Mouse (Mus musculus): ENCODE results near the gene Eif3i.

Gene Eif3i

DNA sequence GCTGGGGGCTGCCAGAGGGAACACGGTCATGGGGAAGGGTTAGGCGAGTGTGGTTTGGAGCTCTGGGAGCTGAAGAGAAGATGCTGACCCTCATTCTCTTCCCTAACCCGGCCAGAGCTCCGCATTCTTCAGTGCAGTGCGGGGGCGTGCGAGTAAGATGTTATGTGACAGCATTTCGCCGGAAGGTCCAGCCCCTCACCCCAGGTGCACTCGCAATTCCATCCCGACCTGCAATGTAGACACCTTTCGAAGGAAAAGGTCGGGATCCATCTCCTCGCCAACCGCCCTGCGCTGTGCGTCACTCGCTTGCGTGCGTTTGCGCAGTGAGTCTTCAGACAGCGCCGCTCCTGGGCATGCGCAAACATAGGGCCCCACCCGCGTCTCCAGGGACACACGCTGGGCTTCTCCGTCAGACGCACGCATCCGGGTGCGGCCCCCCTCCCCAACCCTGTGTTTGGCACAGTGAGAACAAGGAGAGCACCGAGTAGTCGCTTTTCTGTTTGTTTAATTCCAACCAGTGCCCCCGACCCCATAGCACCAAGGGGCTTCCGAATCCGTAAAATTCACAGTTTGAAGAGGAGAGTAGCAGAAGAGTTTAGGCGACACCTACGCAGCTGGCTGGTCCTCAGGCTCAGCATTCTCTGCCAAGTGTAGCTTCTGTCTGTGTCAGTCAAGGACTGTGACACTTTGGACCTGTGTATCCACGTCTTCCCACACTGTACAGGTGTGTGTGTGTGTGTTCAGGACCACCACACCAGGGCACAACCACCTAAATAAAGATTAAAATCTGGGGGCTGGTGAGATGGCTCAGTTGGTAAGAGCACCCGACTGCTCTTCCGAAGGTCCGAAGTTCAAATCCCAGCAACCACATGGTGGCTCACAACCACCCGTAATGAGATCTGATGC lies 18.6 kb upstream of the Eif3i start, which contains the start of gene Iqcc:
Iqcc (minus strand) TSS at position 314 of the 906 bp plus-strand sequence.
- peak; percentile 79 for DNase-seq (ENCODE audit: low read depth, low spot score)

DNA sequence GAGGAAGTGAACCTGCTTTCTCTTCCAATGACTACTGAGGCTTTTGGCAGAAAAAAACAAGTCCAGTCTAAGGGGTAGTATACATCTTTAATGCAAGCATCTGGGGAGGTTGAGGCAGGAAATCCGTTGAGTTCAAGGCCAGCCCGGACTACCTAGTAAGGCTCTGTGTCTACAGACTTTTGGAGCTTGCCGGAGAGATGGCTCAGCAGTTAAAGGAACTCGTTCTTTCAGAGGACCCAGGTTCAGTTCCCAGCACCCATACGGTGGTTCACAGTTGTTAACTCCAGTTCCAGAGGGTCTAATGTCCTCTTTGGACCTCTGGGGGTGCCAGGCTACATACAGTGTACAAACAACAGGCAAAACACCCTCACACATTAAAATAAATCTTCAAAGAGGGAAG lies 17.6 kb upstream of the Eif3i start:
- DNase-seq (ENCODE audit: low read depth, low spot score): no peak

DNA sequence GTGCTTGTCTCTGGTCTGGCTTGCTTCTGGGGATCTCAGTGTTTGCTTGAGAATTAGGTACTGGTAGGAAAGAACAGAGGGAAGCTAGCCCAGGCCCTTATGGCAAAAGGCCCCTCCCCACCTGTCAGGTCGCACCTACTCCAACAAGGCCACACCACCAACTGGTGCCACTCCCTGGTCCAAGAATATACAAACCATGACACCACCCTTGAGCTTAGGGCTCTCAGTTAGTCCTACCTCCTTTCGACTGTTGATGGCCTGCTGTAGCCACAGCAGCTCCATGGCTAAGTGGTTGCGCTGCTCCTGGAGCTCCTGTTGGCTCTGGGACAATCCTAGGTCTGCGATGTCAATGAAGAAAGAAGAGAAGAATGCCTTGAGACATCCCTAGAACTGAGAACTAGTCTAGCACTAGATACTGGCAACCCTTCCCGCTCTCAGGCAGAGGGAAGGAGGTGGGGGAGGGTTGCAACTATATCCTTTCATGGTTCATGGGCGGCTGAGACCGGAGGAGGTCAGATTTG lies 16.7 kb upstream of the Eif3i start:
- no peak for DNase-seq (ENCODE audit: low read depth, low spot score)

DNA sequence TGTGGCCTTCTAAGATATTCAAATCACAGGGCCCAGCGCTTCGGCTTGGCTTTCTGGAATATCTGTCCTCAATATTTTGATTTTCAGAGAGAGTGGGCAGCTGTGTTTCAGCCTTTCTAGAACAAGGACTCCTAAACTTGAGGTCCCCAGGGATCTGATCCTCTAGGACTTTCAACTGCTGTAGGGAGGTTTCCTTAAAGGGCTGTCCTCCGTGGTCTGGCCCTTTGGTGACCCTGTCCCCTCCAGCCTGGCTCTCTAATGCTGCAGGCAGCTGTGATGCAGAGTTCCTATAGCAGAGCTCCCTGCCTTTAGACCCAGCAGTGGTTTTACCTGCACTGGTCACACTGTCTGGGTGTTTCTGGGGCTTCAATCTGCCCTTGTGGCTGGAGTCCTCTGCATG lies 16.2 kb upstream of the Eif3i start:
- no peak for DNase-seq (ENCODE audit: low read depth, low spot score)

DNA sequence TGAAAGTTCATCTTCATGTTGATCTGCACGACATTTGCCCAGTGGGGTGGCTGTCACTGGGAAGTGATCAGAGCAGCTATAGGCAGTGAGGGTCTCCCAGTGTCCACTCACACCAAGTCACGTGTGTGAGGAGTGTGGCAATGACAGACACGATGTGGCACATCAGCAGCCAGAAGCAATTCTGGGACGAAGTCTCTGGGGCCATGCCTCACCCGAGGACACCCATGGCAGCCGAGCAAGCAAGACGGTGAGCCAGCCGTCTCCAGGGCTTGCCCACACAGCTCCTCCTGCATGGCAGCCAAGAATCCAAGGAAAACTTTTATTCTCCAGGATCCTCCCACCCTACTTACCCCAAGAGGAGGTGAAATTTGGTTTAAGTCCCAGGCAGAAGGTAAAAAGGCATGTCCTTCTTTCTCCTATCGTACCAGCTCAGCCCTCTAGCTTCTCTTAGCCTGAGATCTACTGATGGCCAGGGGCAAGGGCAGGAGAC lies 15.4 kb upstream of the Eif3i start:
- no peak for DNase-seq (ENCODE audit: low read depth, low spot score)

DNA sequence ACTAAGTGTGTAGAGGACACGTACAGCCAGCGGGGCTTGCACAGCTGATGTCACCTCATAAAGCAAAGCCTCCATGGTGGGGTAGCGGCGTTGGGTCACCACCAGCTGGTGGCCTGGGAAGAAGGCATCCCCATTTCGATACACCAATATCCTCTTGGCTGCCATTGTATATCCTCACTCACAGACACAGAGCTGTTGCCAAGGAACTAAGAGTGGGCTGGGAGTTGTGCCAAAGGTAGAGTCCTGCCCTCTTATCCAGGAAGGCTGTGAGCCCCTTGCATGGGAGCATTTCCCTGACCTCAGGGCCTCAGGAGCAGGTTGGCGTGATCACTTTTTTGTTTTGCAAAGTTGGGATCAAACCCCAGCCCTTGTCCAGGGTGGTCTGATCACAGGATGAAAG lies 13.6 kb upstream of the Eif3i start, which contains the start of gene Dcdc2b:
Dcdc2b (minus strand) TSS at position 165 of the 400 bp plus-strand sequence.
- no peak for DNase-seq (ENCODE audit: low read depth, low spot score)

DNA sequence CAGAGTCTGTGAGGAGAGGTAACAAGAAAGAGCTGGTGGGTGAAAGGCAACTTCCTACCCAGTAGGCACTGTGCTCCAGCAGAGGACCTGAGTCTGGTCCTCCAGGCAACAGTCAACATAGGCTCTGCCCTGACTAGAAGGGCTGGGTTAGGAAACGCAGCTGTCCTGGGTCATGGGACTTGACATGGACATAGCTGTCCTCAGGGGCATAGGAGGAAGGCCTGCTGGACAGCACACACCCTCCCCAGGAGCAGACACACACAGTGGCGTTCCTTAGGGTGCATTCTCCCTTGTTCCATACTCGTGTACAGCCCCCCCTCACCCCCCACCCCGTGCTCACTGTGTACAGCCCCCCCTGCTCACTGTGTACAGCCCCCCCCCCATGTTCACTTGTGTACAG lies 10.0 kb upstream of the Eif3i start:
- no peak for DNase-seq (ENCODE audit: low read depth, low spot score)

DNA sequence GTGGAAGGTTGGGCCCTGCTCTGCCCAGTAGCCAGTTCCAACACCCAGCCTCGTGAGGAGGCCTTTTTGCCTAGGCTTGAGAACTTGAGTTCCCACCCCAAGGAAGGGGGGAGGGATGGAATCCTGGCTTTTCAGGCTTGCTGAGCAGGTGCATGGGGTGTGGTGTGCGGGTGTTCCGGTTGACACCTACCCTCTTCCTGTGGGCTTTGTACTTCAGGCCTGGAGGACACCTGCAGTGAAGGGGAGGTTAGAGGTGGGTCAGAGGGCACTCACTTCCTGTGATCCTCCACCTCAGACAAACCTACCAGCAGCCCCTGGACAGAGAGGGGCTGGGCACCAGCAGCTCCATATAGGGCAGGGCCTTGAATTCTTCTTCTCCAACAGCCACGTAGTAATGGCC lies 9.6 kb upstream of the Eif3i start:
- no peak for DNase-seq (ENCODE audit: low read depth, low spot score)

DNA sequence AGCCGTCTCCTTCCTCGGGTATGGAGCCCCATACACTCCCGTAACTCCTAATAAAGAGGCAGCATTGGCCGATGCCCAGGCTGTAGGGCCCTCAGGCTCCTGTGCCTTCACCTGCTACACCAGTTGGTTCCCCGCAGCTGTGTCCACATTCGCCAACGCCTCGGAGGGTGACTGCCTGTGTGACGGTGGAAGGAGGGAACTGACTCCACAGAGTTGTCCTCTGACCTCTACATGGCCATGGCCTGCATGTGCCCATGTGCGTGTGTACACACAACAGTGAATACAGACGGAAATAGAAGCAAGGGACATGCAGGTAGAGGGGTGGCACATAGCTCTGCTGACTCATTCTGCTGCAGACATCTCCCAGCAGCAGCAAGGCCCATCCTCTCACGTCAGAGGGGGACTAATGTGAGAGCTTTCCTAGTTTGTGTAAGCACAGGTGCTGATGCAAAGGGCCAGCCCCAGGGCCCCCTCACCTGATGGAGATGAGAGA lies 8.7 kb upstream of the Eif3i start:
- DNase-seq (ENCODE audit: low read depth, low spot score): no peak

DNA sequence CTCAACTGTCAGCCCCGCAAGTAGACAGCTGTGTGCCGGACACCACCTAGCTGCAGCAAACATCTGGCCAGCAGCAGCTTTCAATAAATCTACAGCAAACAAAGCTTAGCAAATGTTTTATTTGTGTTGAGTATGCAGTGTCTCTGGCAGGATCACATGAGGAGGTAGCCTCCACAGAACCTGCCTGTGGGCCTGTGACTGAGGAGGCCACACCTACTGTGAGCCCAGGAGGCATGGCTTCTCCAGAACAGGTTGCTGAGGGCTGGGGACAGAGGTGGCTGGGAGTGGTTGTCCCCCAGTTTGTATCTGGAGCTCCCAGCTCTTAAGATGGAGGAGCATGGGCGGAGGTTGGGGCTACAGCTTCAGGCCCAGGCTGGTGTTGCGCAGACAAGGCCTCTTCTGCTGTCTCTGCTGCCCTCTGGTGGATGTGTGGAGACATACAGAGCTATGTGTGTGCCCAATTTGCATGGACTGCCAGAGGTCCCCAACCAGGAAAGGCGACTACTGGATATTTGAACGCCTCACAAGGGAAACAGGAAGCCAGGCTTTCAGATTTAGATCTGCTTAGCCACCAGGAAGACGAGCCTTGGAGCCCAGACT lies 8.1 kb upstream of the Eif3i start:
- DNase-seq (ENCODE audit: low read depth, low spot score): peak; percentile 80

DNA sequence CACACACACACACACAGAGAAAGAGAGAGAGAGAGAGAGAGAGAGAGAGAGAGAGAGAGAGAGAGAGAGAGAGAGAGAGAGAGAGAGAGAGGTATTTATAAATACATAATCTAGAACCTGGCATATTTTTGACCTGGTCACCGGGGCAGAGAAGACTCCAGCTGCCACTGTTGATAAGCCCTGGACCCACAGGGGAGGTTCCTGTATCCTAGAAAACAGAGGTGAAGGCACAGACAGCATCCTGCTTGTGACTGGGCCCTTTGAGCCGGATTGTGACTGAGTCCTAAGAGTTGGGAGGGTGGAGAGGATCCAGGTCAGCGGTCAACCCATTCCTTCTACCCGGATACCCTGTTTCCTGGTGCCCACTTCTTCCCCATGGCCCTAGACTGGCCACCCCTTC lies 11.6 kb downstream of the Eif3i start:
- no peak for DNase-seq (ENCODE audit: low read depth, low spot score)

DNA sequence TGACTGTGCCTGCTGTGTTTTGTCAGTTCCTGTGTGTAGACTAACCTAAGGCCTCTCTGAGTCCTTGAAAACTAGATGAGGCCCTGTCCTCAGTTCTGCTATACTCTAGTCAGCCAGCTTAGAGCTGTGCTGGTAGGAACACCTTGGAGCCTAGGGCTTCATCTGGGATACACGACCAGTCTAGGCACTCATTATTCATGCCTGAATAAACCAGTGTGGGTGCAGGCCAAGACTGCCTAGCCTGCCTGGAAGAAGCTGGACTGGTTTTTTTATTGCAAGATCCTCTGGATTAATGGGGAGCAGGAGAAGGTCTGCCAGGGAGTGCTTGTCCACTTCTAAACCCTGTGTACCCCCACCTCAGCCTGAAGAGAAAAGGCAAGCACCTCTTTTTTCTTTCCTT lies 13.5 kb downstream of the Eif3i start:
- no peak for DNase-seq (ENCODE audit: low read depth, low spot score)

DNA sequence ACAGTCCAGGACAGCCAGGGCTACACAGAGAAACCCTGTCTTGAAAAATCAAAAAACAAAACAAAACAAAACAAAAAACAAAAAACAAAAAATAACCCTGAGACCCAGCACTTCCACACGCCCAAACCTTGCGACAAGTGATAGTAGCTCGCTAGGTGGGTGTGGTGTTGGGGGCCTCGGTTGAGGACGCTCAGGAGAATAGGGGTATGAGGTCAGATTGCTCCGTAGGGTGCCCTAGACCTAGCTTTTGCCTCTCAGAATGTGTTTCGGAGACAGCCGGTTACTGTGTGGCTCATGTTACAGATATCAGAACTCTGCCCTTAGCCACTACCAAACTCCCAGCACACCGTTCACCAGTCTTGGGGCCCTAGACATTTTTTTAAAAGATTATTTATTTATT lies 14.7 kb downstream of the Eif3i start:
- DNase-seq (ENCODE audit: low read depth, low spot score): no peak

DNA sequence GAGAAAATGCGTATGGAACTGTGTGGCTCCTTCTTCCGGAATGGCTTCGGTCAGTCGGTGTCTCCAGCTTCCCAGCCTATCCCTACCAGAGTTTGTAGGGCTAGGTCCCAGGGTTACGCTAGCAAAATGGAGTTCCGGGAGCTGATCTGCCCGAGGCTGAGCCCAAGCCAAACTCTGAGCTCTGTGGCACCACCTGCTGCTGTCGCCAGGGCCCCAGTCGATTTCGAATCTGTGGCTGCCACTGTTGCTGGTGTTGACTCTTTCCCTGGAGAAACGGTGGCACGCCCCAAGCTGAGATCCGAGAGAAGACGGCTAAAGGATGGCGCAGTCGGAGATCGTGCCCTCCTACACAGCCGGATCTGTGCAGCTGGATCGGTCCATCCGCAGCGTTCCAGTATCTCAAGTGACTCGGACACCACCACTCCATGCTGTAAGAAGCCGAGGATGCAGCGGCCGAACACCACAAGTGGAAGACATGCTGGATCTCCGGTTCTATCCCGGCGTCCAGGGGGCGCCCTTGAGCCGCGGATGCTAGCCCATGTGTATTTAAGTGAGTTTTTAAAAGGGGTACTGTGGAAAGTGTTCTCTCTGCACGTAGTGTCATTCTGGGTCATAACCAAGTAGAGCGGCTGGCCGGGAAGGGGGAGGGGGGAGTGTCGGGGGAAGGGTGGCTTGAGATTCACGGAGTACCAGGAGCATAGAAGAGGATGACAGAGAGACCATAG lies 15.4 kb downstream of the Eif3i start:
- DNase-seq (ENCODE audit: low read depth, low spot score): peak; percentile 66

DNA sequence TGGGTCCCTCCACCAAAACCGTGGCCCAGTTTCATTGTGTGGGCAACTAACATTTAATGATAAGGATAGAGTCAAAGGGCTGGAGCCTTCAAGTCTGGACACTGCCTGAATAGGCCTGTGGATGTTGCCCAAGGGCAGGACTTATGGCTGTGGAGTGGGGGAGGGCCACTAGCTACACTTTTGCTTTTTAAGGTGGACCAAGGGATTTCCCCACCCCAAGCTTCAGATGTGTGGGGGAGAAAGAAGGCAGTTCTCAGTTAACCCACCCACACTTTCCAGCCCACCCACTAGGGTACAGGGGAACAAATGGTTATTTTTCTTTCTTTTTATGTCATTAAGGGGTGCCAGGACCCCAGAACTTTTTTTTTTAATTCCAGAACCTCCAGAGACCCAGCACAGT lies 16.1 kb downstream of the Eif3i start:
- no peak for DNase-seq (ENCODE audit: low read depth, low spot score)

DNA sequence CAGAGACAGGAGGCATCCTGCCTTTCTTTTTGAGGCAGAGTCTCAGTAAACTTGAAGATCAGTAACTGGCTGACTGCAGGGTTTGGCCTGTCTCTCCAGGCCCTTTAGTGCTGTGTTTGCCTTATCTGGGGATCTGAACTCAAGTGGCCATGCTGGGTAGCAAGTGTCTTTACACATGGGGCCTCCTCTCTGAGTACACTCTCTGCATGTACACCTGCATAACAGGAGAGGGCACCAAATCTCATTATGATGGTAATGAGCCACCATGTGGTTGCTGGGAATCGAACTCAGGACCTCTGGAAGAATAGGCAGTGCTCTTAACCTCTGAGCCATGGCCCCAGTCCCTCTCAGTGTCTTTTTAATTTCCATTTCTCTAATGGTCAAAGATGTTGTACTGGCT lies 18.2 kb downstream of the Eif3i start:
- no peak for DNase-seq (ENCODE audit: low read depth, low spot score)

DNA sequence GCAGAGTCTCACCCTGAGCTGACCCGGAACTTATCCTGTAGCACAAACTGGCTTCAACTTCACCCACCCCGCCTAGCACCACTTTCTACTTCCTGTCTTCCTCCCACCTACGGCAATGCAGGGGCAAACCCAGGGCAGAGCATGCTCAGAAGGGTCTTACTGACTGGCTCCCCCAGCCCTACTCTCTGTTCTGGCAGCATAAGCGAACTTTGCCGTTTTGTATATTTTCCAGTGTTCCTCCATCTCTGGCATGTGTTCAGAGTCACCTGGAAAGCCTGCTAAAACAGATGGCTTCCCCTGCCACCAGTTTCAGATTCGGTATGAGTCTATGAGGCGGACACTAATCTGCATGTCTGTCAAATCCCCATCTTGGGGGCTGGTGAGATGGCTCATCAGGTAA lies 20.1 kb downstream of the Eif3i start:
- no peak for DNase-seq (ENCODE audit: low read depth, low spot score)

DNA sequence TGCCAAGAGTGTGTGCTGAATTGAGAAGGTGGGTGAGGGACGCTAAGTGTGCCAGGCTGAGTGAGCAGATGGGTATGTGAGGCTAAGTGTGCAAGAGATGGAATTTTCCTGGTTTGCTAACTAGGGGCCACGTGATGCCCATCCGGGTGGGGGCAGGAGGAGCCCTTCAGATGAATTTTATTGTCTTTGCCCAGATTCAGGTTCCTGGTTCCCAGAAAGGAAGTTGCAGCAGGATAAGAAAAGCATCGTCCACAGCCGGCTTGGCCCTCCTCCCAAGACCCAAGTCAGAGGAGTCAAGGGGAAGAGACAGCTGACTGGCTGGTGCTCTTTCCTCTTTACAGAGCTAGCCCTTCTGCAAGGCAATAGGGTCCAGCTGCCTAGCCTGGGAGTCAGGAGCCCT lies 22.0 kb downstream of the Eif3i start, which contains the start of gene Fam167b:
Fam167b (minus strand) TSS at position 84 of the 400 bp plus-strand sequence.
- no peak for DNase-seq (ENCODE audit: low read depth, low spot score)

DNA sequence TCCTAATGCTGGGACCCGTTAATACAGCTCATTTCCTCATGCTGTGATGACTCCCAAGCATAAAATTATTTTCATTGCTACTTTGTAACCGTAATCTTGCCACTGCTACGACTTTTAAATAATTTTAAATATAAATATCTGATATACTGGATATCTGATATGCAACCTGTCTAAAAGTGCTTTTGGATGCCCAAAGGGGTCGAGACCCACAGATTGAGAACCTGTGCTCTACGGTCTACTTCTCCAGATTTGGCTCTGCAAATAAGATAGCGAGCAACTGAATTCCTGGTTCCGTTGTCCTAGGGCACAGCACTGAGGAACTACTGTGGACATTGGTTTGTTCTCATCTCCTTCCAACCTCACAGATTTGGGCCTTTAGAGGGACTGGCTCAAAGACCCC lies 22.8 kb downstream of the Eif3i start:
- DNase-seq (ENCODE audit: low read depth, low spot score): no peak

DNA sequence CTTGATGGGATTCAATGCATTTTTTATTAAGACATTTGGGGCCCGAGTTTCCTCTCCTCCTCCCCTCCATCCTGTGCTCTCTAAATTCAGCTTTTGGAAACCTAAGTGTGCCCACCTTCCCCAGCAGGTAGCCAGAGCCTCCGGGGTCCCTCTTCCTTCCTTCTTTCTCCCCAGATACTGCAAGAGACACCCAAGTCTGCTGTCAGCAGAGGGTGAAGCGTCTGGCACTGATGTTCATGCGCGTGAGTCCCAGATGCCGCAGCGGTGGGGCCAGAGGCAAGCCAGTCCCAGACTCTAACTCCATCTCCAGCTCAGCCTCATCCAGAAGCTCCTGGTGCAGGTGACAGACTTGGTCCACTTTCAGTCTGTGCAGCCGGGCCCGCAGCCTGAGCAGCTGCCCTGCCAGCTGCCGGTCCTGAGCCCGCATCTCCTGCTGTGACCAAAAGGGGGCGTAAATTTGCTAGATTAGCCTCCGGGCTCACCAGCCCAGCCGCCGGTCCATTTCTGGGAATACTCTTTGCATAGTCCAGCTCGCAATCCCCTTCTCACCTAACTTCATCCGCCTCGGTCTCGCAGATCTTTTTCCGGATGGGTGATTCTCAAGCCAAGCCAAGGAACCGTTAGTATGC lies 23.5 kb downstream of the Eif3i start:
- no peak for DNase-seq (ENCODE audit: low read depth, low spot score)

DNA sequence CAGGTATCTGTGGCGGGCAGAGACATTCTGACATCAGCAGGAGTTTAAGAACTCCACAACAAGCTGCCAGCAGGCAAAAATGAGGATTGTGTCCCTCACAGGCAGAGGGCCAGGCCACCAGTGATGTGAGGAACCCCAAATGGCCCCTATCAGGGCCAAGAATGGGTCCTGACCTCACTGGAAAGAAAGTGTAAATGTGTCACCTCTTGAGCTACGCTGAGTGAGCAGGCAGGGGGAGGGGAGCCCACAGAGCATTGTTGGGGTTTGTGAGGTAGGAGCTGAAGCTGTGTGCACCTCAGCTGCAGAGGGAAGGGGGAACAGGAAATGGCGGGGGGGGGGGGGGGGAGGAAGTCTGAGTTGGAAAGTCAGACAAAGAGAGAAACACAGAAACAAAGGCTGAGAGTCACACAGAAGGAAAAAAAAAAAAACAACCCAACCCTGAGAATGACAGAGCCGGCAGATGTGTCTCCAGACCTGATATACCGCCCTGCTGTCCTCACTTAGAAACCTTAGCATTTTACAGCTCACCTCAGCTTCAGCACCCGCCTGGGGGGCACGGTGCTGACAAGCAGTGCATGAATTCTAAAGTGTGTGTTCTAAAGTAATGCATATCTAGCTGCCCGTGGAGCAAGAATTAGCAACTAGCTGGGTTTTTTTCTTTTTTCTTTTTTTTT lies 25.1 kb downstream of the Eif3i start:
- no peak for DNase-seq (ENCODE audit: low read depth, low spot score)

Measured in c-Kit-negative CD71-positive TER-119-positive erythroid progenitor cells, embryonic 14.5 days (primary cell).